Mouse (Mus musculus): ENCODE data around the gene Gm20518. TPM values are rescaled to one million over a fixed set of nuclear protein-coding genes. Genes with fewer than 3 reads are reported as not detected.

Gm20518 gene
- polyA plus RNA-seq, 1 experiment from 2014 or later: 0.19 TPM

- Histone ChIP-seq H3K4me1 (replicated peaks) (peaks cover 18% of the 10 kb centered on the region), H3K36me3 (peaks cover 5% of the 10 kb centered on the region; the same call in 1 of the 2 replicates), H3K9ac (peak within 1 kb of the TSS; percentile 72), H3K27ac (peak within 1 kb of the TSS; percentile 72), H3K4me2 (peak within 1 kb of the TSS; percentile 100), H3K27me3 (no peaks in the 10 kb centered on the region), H3K9me3 (replicated peaks) (no peaks in the 10 kb centered on the region), H3K4me3 (peak within 1 kb of the TSS; percentile 80)
- under 1% methylated on average over 47 of the region's 47 CpGs for WGBS
- peak; percentile 79 for ATAC-seq (replicated peaks; ENCODE audit: insufficient number of reproducible peaks, insufficient read depth, low FRiP score, low read depth)
These were observed 36.7 kb upstream of the Gm20518 start, which contains the start of gene Slc25a1 for GRCm38 (mm10) chr16:17928087-17928580. Gene Slc25a1, minus strand, starts transcription at chr16:17928219.

- Histone ChIP-seq H3K9ac (peak overlapping the region; percentile 72), H3K27ac (peak overlapping the region; percentile 72), H3K36me3 (peaks cover 5% of the 10 kb centered on the region; the same call in 1 of the 2 replicates), H3K9me3 (replicated peaks) (no peaks in the 10 kb centered on the region), H3K27me3 (no peaks in the 10 kb centered on the region), H3K4me2 (peak overlapping the region; percentile 100), H3K4me3 (peak overlapping the region; percentile 80), H3K4me1 (replicated peaks) (peaks cover 22% of the 10 kb centered on the region)
- under 1% methylated on average over 69 of the region's 72 CpGs for WGBS
- ATAC-seq (replicated peaks; ENCODE audit: insufficient number of reproducible peaks, insufficient read depth, low FRiP score, low read depth): no peak; the same call in 1 of the 2 replicates
These were observed 36.0 kb upstream of the Gm20518 start for GRCm38 (mm10) chr16:17927351-17928082.

GRCm38 (mm10) chr16:17922163-17922538 is 30.7 kb upstream of the Gm20518 start:
- WGBS: under 1% methylated on average over 14 of the region's 14 CpGs
- H3K4me1 ChIP-seq (replicated peaks): peaks cover 29% of the 10 kb centered on the region
- ATAC-seq (replicated peaks; ENCODE audit: insufficient number of reproducible peaks, insufficient read depth, low FRiP score, low read depth): no peak
- peak overlapping the region; percentile 74 for H3K9ac ChIP-seq
- H3K4me2 ChIP-seq: peak overlapping the region; percentile 90
- peaks cover 31% of the 10 kb centered on the region for H3K27me3 ChIP-seq
- H3K36me3 ChIP-seq: peaks cover 5% of the 10 kb centered on the region; the same call in 1 of the 2 replicates
- no peaks in the 10 kb centered on the region for H3K9me3 ChIP-seq (replicated peaks)
- peak overlapping the region; percentile 90 for H3K27ac ChIP-seq
- H3K4me3 ChIP-seq: peak overlapping the region; percentile 76

GRCm38 (mm10) chr16:17921325-17922162 is 30.1 kb upstream of the Gm20518 start:
- 1% methylated on average over 47 of the region's 47 CpGs for WGBS

GRCm38 (mm10) chr16:17920586-17920985 is 29.1 kb upstream of the Gm20518 start:
- Histone ChIP-seq H3K4me3 (0 out of 2 replicates have a peak overlapping the region, but pooled peaks have one; percentile 76), H3K9me3 (replicated peaks) (no peaks in the 10 kb centered on the region), H3K27ac (no peak overlapping the region), H3K9ac (0 out of 2 replicates have a peak overlapping the region, but pooled peaks have one; percentile 4), H3K36me3 (peaks cover 2% of the 10 kb centered on the region; the same call in 1 of the 2 replicates), H3K27me3 (peaks cover 47% of the 10 kb centered on the region), H3K4me2 (peak overlapping the region; percentile 90), H3K4me1 (replicated peaks) (peaks cover 22% of the 10 kb centered on the region)
- no peak for ATAC-seq (replicated peaks; ENCODE audit: insufficient number of reproducible peaks, insufficient read depth, low FRiP score, low read depth)
- WGBS: 14% methylated on average over 20 of the region's 20 CpGs

More at GRCm38 (mm10) chr16:17921325-17922162, 30.1 kb upstream of the Gm20518 start:
- peaks cover 37% of the 10 kb centered on the region for H3K27me3 ChIP-seq
- peak overlapping the region; percentile 74 for H3K9ac ChIP-seq
- peaks cover 5% of the 10 kb centered on the region; the same call in 1 of the 2 replicates for H3K36me3 ChIP-seq
- H3K4me2 ChIP-seq: peak overlapping the region; percentile 90
- peak; percentile 95 for ATAC-seq (replicated peaks; ENCODE audit: insufficient number of reproducible peaks, insufficient read depth, low FRiP score, low read depth)
- H3K9me3 ChIP-seq (replicated peaks): no peaks in the 10 kb centered on the region
- peak overlapping the region; percentile 90 for H3K27ac ChIP-seq
- H3K4me3 ChIP-seq: peak overlapping the region; percentile 76
- peaks cover 23% of the 10 kb centered on the region for H3K4me1 ChIP-seq (replicated peaks)

GRCm38 (mm10) chr16:17914307-17915249 is 23.1 kb upstream of the Gm20518 start, which contains the start of gene Gsc2:
Gene Gsc2, minus strand, starts transcription at chr16:17915059.
- under 1% methylated on average over 106 of the region's 106 CpGs for WGBS
- Histone ChIP-seq H3K9ac (peak within 1 kb of the TSS; percentile 5; the same call in 1 of the 2 replicates), H3K9me3 (replicated peaks) (no peaks in the 10 kb centered on the region), H3K4me1 (replicated peaks) (peaks cover 21% of the 10 kb centered on the region), H3K27me3 (peaks cover 75% of the 10 kb centered on the region), H3K27ac (no peak within 1 kb of the TSS), H3K36me3 (no peaks in the 10 kb centered on the region), H3K4me3 (peak within 1 kb of the TSS; percentile 43), H3K4me2 (peak within 1 kb of the TSS; percentile 69)
- ATAC-seq (replicated peaks; ENCODE audit: insufficient number of reproducible peaks, insufficient read depth, low FRiP score, low read depth): no peak

GRCm38 (mm10) chr16:17911052-17911595 is 19.7 kb upstream of the Gm20518 start, which contains the start of gene Ess2:
Gene Ess2, minus strand, starts transcription at chr16:17911348.
- peak within 1 kb of the TSS; percentile 89 for H3K4me2 ChIP-seq
- H3K9me3 ChIP-seq (replicated peaks): no peaks in the 10 kb centered on the region
- peak within 1 kb of the TSS; percentile 72 for H3K9ac ChIP-seq
- peaks cover 21% of the 10 kb centered on the region for H3K4me1 ChIP-seq (replicated peaks)
- H3K4me3 ChIP-seq: peak within 1 kb of the TSS; percentile 74
- peak within 1 kb of the TSS; percentile 66 for H3K27ac ChIP-seq
- peaks cover 33% of the 10 kb centered on the region for H3K36me3 ChIP-seq
- ATAC-seq (replicated peaks; ENCODE audit: insufficient number of reproducible peaks, insufficient read depth, low FRiP score, low read depth): peak; percentile 92
- under 1% methylated on average over 35 of the region's 35 CpGs for WGBS
- peaks cover 46% of the 10 kb centered on the region for H3K27me3 ChIP-seq

- H3K36me3 ChIP-seq: peaks cover 47% of the 10 kb centered on the region
These were observed 7.0 kb upstream of the Gm20518 start, which contains the start of the genes Dgcr2 and Tssk2 for GRCm38 (mm10) chr16:17898462-17898861. Gene Dgcr2, minus strand, starts transcription at chr16:17898562. Gene Tssk2, plus strand, starts transcription at chr16:17898637.

GRCm38 (mm10) chr16:17896091-17896490 is 4.6 kb upstream of the Gm20518 start:
- no peak overlapping the region for H3K4me3 ChIP-seq
- no peak overlapping the region for H3K27ac ChIP-seq
- peaks cover 23% of the 10 kb centered on the region; the same call in 1 of the 2 replicates for H3K36me3 ChIP-seq
- H3K9ac ChIP-seq: no peak overlapping the region
- no peak overlapping the region for H3K4me2 ChIP-seq
- H3K9me3 ChIP-seq (replicated peaks): no peaks in the 10 kb centered on the region
- peaks cover 12% of the 10 kb centered on the region for H3K4me1 ChIP-seq (replicated peaks)
- no peaks in the 10 kb centered on the region for H3K27me3 ChIP-seq
- ATAC-seq (replicated peaks; ENCODE audit: insufficient number of reproducible peaks, insufficient read depth, low FRiP score, low read depth): no peak

More at GRCm38 (mm10) chr16:17898462-17898861, 7.0 kb upstream of the Gm20518 start, which contains the start of the genes Dgcr2 and Tssk2:
- no peak within 1 kb of the TSS for H3K4me2 ChIP-seq
- no peak within 1 kb of the TSS for H3K27ac ChIP-seq
- no peaks in the 10 kb centered on the region for H3K4me1 ChIP-seq (replicated peaks)
- 88% methylated on average over 14 of the region's 14 CpGs for WGBS
- H3K9me3 ChIP-seq (replicated peaks): no peaks in the 10 kb centered on the region
- no peak for ATAC-seq (replicated peaks; ENCODE audit: insufficient number of reproducible peaks, insufficient read depth, low FRiP score, low read depth)
- no peak within 1 kb of the TSS for H3K4me3 ChIP-seq
- H3K9ac ChIP-seq: no peak within 1 kb of the TSS
- H3K27me3 ChIP-seq: no peaks in the 10 kb centered on the region

GRCm38 (mm10) chr16:17893923-17894322 is 2.5 kb upstream of the Gm20518 start, which contains the start of gene Tssk1:
Gene Tssk1, plus strand, starts transcription at chr16:17894223.
- H3K4me2 ChIP-seq: no peak within 1 kb of the TSS
- 74% methylated on average over 2 of the region's 2 CpGs for WGBS
- H3K4me1 ChIP-seq (replicated peaks): peaks cover 28% of the 10 kb centered on the region
- H3K27me3 ChIP-seq: no peaks in the 10 kb centered on the region
- H3K4me3 ChIP-seq: no peak within 1 kb of the TSS
- no peaks in the 10 kb centered on the region for H3K9me3 ChIP-seq (replicated peaks)
- peaks cover 4% of the 10 kb centered on the region; the same call in 1 of the 2 replicates for H3K36me3 ChIP-seq
- no peak within 1 kb of the TSS for H3K27ac ChIP-seq
- H3K9ac ChIP-seq: no peak within 1 kb of the TSS
- no peak for ATAC-seq (replicated peaks; ENCODE audit: insufficient number of reproducible peaks, insufficient read depth, low FRiP score, low read depth)

Data from heart, embryonic 15.5 days (tissue).